Mouse (Mus musculus) embryonic fibroblast, embryonic 13.5 days (primary cell): ENCODE measurements around the gene Ptpn7.

Experiments used
- CTCF ChIP-seq: IDR thresholded peaks from 2 replicates; pipeline ENCODE4 v1.5.1; 2011; ENCODE audit warnings: mild to moderate bottlenecking, control low read depth, low read length, moderate library complexity, borderline replicate concordance; ENCODE audit not compliant: insufficient read depth
- POLR2A ChIP-seq: IDR thresholded peaks from 2 replicates; pipeline ENCODE4 v1.6.1; 2011; ENCODE audit warnings: low read depth, mild to moderate bottlenecking, control low read depth, low read length, moderate library complexity

GRCm38 (mm10) chr1:135083465-135083864, 49.0 kb upstream of the Ptpn7 start:
- TF ChIP-seq POLR2A (no peak), CTCF (no peak)
